Comparison of ENCODE assay signal across 38 mouse cellular contexts in the genomic region with DNA sequence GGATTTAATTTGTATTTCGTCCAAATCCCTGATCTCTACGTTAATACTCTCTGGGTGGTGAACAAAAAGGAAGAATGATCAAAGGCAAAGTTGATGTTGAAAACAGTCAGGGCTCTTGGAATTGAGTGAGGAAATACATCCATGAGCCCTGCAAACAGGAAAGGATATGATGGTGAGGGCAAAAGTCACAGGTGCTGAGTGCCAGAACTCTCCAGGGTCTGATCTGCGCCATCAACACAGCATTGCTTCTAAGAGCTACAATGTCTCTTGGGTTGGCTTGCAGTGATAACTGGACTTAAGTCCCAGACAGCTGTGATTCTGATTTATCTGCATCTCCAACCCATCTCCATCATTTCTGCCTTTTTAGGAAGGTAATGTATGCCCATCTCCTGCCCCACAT. TPM values are rescaled to one million over a fixed set of nuclear protein-coding genes. Genes with fewer than 3 reads are reported as not detected.
"Had no signal": no experiment of that assay in that cellular context is flagged by ENCODE, and none has a peak within 500 bp of the region (broad histone marks: within the 10 kb centered on the region; RNA-seq: fewer than 3 reads in every experiment).

No protein-coding gene starts in this region.

- H3K27ac ChIP-seq: heart, embryonic 13.5 days; heart, embryonic 15.5 days; hindbrain, embryonic 10.5 days; hindbrain, embryonic 12.5 days; hindbrain, embryonic 13.5 days; hindbrain, embryonic 14.5 days; hindbrain, embryonic 15.5 days; hindbrain, postnatal 0 days; intestine, embryonic 15.5 days; kidney, embryonic 15.5 days; kidney, postnatal 0 days; layer of hippocampus, adult 2 months; left cerebral cortex, adult 2 months had no signal

- H3K4me3 ChIP-seq: heart, embryonic 12.5 days; heart, embryonic 13.5 days; heart, embryonic 15.5 days; hindbrain, embryonic 10.5 days; hindbrain, embryonic 12.5 days; hindbrain, embryonic 13.5 days; hindbrain, embryonic 15.5 days; intestine, embryonic 15.5 days; kidney, embryonic 15.5 days; layer of hippocampus, adult 2 months; left cerebral cortex, adult 2 months had no signal

- H3K9ac ChIP-seq: heart, embryonic 12.5 days; heart, embryonic 13.5 days; heart, embryonic 15.5 days; hindbrain, embryonic 12.5 days; hindbrain, embryonic 13.5 days; hindbrain, embryonic 14.5 days; hindbrain, embryonic 15.5 days; intestine, embryonic 15.5 days; kidney, embryonic 15.5 days had no signal

- DNase-seq: heart, postnatal 10 days; heart, postnatal 4 days; kidney, adult 11 months; kidney, adult 18-20 months; kidney, adult 2 months; kidney, adult 8-10 months; kidney, adult 9 months; kidney, postnatal 10 days; kidney, postnatal 14 days; kidney, postnatal 25 days; kidney, postnatal 36 days; kidney, postnatal 4 days; layer of hippocampus, adult 9-11 months; layer of hippocampus, postnatal 36 days had no signal

- H3K36me3 ChIP-seq: heart, embryonic 12.5 days; heart, embryonic 13.5 days; heart, embryonic 15.5 days; hindbrain, embryonic 10.5 days; hindbrain, embryonic 12.5 days; hindbrain, embryonic 13.5 days; hindbrain, embryonic 15.5 days; intestine, embryonic 15.5 days; kidney, embryonic 15.5 days had no signal

- H3K4me1 ChIP-seq: heart, embryonic 12.5 days; heart, embryonic 13.5 days; heart, embryonic 15.5 days; hindbrain, embryonic 10.5 days; hindbrain, embryonic 12.5 days; hindbrain, embryonic 13.5 days; hindbrain, embryonic 15.5 days; intestine, embryonic 15.5 days; kidney, embryonic 15.5 days had no signal

- H3K27me3 ChIP-seq: heart, embryonic 12.5 days; heart, embryonic 13.5 days; heart, embryonic 15.5 days; hindbrain, embryonic 12.5 days; hindbrain, embryonic 13.5 days; hindbrain, embryonic 15.5 days; intestine, embryonic 15.5 days; kidney, embryonic 15.5 days had no signal

RNA-seq across cellular contexts. Expression of a gene that starts 4.3 kb away (rescaled TPM):
- total RNA-seq: hindbrain, postnatal 0 days; layer of hippocampus, adult 18-20 months; layer of hippocampus, adult 2 months; layer of hippocampus, adult 8-10 months; layer of hippocampus, postnatal 10 days; layer of hippocampus, postnatal 14 days; layer of hippocampus, postnatal 25 days; layer of hippocampus, postnatal 36 days; left cerebral cortex, adult 2 months; left cerebral cortex, adult 8-10 months had no signal
- polyA plus RNA-seq: hindbrain, embryonic 10.5 days; hindbrain, embryonic 11.5 days; hindbrain, embryonic 12.5 days; hindbrain, embryonic 13.5 days; hindbrain, embryonic 14.5 days; hindbrain, embryonic 15.5 days; hindbrain, embryonic 16.5 days; hindbrain, postnatal 0 days; intestine, embryonic 14.5 days; kidney, embryonic 14.5 days had no signal
